Mouse (Mus musculus) kidney, postnatal 10 days (tissue): ENCODE data around the gene Nat8f4.
"Not testable (repeated sequence)": the region's sequence is repeated elsewhere in the genome, so short reads cannot be mapped to it uniquely, and the experiment has no call there.

Experiments used
- DNase-seq: peaks from one replicate; pipeline ENCODE4 v3.0.0; 2021; ENCODE audit warnings: mixed read lengths

Gene Nat8f4

DNA sequence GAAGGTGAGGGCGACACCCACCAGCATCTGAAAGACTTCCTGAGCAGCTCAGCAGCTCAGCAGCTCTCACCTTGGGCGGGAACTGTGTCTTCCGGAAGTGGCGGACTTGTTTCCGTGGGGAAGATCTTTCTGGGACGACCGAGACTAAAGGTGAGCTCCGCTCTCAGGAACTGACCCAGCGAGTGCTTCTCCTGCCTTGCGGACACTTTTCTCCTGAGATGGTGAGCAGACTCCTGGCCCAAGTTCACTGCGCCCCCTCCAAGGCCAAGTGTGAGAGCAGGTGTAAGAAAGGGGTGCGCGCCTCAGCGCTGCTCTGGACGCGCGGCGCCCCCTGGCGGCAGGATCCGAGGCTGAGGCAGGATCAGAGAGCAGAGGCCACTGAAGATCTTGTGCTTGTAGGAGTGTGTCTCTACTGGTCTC, at the start of gene Nat8f4:
Gene Nat8f4, minus strand, starts transcription at position 243 of the 420 bp plus-strand sequence.
- peak; percentile 86 for DNase-seq

DNA sequence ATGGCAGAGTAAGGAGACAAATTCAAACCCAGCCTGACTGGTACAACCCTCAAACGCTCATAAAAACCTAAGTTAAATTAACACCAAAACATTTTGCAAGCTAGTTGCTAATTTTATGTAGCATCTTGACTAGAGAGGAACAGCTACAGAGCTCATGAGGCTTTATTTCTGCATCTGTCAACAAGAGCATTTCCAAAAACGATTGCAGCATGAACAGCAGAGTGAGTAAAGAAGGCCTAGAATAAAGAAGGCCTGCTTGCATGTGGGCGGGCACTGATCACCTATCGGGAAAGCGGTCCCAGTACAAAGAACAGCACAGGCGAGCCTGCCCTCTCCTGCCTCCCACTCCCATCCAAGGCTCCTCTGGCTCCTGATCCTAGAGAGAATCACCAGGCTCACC, 43.9 kb upstream of the Nat8f4 start:
- DNase-seq = no peak

DNA sequence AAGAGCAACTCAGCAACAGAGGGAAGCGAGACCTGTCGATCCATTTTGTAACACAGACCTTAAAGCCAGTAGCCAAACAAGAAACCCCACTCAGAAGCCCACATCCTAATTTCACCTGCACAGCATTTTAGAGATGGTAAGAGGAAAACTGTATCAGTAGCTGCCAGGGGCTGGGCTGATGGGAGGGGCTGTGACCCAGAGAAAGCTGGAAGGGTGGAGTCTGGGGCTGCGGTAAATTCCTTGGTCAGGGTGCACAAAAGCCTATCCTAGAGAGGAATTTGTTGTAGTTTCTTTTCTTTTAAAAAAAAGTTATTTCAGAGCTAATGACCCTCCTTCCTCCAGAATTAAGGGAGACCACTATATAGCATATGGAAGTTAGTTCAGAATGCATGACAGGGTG, 37.8 kb upstream of the Nat8f4 start:
- no peak for DNase-seq

DNA sequence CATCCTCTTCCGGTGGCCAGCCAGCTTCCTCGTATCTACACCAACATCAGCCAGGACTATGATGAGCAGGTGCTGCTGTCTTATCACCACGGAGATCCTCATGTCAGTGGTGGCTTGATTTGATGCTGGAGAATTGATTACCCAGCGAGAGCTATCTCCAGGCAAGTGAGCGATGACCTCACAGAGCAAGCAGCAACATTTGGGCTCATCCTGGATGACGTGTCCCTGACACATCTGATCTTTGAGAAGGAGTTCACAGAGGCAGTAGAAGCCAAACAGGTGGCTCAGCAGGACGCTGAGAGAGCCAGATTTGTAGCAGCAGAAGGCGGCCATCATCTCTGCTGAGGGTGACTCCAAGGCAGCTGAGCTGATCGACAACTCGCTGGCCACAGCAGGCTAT, 34.0 kb upstream of the Nat8f4 start:
- DNase-seq = no peak

DNA sequence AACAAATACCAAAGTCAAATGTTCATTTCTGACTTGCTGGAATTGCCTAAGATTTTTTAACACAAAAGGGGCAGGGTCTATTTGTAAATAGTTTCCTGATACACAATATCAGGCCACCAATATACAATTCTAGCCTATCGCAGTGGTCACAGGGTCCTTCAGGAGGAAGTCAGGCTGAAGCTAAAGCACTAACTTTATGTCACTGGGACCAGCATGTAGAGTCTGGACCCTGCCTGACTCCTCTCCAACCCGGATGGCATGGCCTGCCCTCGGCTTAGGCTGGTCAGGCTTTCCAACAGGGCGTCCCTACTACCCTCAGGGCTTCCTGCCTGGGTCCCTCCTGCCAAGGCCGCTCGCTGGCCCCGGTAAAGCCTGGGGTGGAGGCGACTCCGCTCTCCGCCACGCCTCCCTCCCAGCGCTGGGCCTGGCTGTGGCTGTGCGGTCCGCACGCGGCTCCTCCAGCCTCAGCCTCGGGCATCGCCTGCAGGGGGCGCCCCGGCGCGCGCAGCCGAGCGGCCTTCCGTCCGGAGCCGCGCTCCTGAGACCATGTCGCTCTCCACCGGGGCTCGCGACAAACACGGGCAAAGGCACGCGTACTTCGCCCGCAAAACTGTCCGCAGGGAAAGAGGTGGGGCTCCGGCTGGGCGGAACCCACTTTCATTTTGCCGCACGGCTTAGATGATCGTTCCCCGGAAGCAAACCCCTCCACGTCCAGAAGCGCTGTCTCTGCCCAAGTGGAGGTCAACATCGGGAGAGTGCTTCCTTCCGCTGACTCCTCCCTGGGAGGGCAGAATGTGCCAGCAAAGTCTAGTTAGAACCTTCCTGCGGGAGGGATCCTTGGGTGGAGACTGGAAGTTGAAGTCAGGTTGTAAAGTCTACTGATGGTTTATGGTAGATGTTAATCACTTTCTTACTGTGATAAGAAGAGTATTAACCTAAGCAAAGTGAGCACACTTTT, 32.1 kb upstream of the Nat8f4 start:
- DNase-seq = peak; percentile 87

DNA sequence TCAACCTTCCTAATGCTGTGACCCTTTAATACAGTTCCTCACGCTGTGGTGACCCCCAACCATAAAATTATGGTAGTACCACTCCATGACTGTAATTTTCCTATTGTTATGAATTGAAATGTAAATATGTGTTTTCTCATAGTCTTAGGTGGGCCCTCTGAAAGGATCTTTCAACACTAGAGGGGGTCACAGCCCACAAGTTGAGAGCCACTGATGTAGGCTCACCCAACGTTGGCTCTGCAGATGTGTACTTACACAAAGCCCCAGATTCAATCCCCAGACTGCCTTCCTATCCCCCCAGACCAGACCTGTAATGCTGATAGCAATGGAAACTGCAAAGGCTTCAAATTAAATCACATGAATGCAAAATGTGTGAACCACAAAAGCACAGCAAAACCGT, 31.0 kb upstream of the Nat8f4 start:
- no peak for DNase-seq

DNA sequence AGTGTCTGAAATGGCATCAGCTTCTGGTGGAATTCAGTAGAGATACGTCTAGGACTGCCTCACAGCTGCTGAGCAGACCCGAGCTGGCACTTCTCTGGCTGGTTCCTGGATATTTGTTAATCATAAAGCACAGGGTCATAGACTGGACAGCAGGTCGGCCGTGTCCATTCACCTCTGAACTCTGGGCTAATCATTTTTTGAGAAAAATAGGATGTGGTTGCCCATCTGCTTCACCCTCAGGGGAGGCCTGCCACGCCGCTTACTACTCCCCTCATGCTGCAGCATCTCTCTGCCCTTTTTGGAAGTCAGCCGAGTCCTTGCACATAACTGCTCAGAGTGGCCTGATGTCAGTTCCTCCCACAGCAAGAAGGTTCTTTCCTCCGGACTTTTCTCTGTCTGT, 29.4 kb upstream of the Nat8f4 start:
- peak; percentile 67 for DNase-seq

DNA sequence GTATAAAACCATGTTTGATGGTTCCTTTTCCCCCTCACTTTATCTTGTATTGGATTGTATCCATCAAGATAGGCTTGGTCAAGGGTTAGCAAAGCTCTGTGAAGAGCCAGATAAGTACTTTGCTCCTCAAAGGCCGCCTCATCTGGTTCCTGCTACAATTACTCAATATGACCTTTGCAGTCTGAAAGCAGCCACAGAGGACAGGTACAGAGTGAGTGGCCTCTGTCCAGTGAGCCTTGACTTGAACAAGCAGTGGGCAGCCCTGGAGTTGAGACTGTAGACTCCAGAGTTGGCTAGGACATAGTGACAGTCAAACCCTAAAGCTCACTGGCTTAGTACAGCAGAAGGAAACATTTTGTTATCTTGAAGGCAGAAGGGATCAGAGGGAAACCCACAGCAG, 24.6 kb upstream of the Nat8f4 start:
- no peak for DNase-seq

DNA sequence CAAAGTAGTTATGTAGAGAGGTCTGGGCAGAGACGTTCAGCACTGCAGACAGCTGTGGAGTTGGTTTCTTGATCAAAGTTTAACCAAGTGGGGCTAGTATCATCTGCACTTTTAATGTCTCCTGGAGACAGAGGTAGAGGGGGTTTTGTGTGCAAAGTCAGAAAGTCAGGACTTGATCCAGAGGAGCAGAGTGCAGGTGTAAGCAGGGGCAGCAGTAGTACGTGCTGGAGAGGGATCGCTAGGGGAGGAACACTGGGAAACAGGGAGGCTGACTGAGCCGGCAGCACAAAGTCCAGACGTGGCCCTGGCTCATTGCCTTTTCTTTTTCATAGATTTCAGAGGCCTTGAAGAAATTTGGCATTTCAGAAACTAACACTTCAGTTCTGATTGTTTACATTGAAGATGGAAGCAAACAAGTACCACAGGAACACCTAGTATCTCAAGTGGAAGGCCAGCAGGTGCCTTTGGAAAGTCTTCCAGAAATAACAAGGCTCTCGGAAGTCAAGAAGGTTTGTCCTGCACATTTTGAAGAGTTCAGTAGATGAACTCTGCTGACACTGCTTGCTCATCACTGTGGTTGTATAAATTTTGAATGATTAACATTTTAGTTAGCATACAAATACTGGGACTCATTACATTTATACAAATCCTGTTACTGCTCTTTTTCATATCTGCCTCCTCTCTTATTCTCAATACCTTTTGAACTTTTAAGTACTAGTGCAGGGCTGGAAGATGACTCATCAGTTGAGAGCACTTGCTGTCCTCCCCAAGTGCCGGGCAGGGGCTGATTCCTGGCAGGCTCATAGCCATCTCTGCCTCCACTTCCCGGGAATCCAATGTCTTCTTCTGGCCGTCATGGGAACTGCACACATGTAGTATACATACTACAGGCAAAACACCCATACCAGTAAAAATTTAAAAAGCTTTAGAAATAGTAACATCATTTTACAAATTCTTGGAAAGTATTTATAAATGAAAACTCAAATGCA, 23.1 kb upstream of the Nat8f4 start:
- peak; percentile 50 for DNase-seq

DNA sequence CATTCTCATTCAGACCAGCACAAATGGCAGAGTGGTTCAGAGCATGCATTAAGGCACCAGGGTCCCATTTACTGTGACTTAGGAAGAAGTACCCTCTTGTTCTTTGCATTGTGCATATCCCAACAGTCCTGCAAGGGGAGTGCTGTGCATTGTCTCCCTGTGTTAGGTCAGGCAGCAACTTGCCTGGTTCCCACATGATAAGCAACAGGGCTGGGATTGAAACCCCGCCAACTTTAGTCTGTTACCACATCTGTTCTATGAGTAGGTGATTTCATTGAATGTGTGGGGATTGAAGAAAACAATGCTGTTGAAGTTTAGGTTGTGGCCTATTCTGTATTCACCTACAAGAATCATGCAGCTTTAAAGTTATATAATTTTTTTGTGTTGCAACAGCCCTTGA, 22.0 kb upstream of the Nat8f4 start:
- no peak for DNase-seq

DNA sequence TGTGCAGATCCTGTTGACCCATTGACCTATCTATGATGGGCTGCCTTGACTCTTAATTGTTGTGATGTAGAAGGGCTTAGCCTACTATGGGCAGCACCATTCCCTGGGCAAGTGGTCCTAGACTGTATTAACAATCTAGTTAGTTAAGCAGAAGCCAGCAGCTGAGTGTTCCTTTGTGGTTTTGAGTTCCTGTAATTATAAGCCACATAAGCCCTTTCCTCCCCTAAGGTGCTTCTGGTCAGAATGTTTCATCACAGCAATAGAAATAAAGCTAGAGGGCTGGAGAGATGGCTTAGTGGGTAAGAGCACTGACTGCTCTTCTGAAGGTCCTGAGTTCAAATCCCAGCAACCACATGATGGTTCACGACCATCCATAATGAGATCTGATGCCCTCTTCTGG, 19.0 kb upstream of the Nat8f4 start:
- no peak for DNase-seq

DNA sequence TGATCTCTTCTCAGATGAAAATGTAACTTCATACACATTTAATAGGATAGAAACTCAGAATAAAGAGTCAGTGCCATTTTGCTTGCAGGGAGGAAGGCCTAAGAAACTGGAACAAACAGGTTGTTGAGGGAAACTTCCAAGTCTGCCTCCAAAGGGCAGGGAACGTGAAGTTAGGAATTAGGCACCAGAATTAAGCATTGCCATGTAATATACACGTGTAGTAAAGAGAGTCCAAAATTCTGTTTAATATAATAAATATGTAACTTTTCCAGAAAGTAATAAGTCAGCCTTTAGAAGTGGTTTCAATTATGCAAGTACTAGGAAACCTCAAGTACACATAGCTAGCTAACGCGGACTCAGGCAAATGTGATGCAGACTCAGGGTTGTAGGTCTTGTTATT, 14.7 kb upstream of the Nat8f4 start:
- no peak for DNase-seq

DNA sequence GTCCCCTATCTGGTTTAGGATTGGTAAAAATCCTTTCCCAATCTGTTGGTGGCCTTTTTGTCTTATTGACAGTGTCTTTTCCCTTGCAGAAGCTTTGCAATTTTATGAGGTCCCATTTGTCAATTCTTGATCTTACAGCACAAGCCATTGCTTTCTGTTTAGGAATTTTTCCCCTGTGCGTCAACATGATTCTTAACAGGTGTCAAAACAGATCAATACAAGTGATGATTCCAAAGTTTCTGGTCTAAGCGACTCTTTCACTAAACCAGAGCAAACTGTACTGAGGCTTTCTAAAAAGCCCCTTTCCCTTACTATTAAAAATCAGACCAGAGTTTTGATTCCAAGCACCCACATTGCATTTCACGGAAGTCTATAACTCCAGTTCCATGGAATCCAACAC, 13.7 kb upstream of the Nat8f4 start:
- DNase-seq = not testable (repeated sequence)

DNA sequence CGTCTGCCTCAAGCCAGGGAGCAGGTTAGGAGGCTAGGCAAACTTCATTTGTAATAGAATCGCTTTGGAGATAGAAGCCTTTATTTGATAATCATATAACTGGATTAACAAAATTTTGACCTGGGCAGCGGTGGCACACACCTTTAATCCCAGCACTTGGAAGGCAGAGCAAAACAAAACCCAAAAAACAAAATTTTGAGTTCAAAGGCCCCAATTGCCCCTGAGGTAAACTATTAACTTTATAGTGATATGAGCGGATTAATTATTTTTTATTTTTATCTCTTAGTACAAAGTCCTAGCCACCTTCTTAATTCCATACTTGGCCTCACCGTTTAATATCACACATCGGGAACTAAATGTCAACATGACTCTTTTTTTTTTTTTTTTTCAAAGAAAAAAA, 11.9 kb upstream of the Nat8f4 start:
- no peak for DNase-seq

DNA sequence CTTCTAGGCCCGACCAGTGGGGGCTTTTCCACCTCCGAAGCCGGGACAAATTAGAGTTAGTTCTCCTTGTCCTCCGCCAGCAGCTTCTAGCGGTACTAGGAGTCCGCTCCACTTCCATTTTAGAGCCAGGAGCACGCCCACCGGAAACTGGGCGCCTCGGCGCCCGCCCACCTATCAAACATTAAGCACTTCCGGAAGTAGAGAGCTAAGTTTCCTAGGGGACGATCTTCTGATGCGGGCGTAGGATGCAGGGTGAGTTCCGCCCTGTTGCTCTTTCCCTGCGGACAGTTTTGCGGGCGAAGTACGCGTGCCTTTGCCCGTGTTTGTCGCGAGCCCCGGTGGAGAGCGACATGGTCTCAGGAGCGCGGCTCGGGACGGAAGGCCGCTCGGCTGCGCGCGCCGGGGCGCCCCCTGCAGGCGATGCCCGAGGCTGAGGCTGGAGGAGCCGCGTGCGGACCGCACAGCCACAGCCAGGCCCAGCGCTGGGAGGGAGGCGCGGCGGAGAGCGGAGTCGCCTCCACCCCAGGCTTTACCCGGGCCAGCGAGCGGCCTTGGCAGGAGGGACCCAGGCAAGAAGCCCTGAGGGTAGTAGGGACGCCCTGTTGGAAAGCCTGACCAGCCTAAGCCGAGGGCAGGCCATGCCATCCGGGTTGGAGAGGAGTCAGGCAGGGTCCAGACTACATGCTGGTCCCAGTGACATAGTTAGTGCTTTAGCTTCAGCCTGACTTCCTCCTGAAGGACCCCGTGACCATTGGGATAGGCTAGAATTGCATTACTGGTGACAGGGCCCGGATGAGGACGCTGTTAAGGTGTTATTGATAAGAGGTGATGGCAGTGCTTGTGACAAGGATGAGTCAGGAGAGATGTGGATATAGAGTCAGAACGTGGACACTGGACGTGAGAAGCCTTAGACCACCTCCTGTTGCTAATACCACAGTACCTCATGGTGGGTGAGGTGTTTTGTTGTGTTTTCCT, 11.1 kb upstream of the Nat8f4 start, which contains the start of gene Nat8f1:
Gene Nat8f1, minus strand, starts transcription at position 149 of the 975 bp plus-strand sequence.
- DNase-seq = peak; percentile 92

DNA sequence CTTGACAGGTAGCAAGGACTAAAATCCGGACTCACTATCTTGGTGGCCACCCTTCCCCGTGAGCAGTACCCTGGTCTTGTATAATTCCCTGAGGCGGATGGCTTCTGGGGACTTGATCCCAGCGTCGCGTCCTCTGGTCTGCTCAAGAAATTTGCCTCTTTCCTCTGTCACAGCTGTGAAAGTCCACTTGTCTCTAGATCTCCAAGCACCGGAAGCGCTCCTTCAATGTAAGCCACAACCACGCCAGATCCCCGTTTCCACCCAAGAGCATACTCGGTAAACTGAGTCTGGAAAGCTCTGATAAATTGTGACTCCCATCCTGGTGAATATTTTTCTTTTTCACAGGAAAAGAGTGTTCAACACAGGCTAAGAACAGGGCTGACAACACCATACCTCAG, 10.5 kb upstream of the Nat8f4 start:
- DNase-seq = peak; percentile 40

DNA sequence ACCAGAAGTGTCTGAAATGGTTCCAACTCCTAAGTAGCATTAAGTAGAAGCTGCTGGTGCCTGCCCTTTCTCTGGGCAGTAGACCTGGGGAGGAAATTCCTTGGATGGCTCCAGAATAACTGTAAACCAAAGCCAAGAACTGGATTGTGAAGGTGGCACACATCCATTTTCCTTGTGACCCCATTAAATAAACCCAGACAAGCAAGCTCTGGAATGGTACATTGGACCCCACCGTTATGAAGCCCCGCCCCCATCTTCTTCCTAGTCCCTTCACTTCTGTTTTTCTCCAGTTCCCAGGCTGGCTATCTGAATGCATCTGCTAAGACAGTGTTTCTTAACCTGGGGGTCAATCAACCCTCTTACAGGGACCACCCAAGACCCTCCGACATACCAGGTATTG, 6.9 kb upstream of the Nat8f4 start, which contains the start of gene Tprkb:
Gene Tprkb, plus strand, starts transcription at position 279 of the 400 bp plus-strand sequence.
- DNase-seq = peak; percentile 56

DNA sequence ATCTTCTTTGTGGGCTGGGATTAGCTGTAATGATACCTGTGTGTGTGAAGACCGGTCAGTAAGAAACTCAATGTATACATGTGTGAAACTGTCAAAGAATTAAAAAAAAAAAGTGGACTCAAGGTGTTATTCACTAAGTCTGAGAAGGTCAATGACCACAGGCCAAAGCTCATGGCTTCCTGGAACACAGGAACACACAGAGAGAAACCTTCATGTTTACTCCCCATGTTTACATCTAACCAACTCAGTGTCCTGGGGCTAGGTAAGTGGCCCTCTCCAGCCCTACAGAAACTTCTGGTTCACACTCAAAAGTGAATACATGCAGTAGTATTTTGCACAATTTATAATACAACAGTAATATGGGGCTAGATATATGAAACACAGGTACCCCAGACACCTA, 5.0 kb upstream of the Nat8f4 start:
- no peak for DNase-seq

DNA sequence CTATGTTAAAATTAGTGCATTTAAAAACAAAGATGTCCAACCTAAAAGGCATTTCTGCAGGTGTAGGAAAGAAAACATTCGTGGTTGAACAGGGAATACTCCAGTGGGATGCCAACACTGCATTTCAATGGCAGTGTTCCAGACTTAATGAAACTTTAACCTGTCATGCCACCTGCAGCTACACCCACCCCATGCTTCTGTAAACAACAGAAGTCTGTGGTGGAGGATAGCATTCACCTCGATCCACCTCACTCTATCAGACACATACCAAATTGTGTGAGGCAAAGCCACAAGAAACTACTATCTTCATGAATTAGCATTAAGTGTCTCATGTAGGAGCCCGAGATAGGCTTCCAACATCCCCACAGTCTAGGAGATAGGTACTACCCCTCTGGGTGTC, 3.7 kb upstream of the Nat8f4 start:
- DNase-seq = peak; percentile 35

DNA sequence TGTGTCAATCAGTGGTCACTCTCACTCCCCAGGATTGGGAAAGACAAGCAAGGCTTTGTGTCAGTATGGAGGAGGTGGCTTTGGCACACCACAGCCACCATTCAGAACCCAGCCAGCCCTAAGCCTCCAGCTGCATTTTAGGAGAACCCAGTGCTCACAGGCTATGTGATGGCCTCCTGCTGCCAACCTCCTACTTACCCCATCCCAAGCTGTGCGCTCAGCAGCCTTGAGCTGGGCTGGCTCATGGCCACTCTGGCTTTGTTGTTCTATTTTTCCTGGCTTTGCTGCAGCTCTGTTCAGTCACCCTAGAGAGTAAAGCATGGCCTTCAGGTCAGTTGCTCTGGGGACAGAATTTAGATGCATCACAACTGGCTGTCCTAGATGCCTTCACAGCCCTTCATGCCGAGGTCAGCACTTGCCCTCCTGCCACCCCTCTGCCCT, 2.2 kb upstream of the Nat8f4 start:
- peak; percentile 47 for DNase-seq

DNA sequence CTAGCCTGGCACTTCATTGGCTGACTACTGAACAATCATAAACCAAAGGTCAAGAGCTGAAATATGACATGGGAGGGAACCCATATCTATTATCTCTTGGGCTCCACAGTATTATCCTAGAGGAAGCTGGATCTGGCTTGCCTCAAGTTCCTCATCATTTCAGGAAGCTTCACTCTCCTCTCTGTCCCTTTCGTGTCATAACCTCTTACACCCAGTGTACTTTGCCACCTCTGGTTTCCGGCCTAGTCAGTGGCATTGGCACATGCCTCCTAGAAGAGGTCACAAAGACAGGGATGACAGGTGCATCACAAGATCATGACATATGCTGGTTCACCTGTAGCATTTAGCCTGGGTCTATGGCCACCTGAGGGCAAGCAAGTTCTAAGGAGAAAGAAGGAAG, 2.4 kb downstream of the Nat8f4 start:
- no peak for DNase-seq
